Mouse (Mus musculus) liver, embryonic 14.5 days (tissue): Measurements from ENCODE around the gene Cmklr1. TPM values are rescaled to one million over a fixed set of nuclear protein-coding genes. Genes with fewer than 3 reads are reported as not detected.

ENCODE experiments used
- ATAC-seq: fragments of 200-750 bp; cut with Nextera tagmentation; 2 replicates; pipeline ENCODE4 v1.8.0; 2017; ENCODE audit warnings: moderate number of reproducible peaks, mild to moderate bottlenecking, moderate library complexity; ENCODE audit not compliant: insufficient read depth
- DNase-seq, 3 experiments: peaks; one replicate each; pipeline ENCODE4 v3.0.0-alpha.2; 2012 to 2013; ENCODE audit warnings: low read depth in 3 of 3, low spot score in 3 of 3
- H3K27ac ChIP-seq: fragments of 300-500 bp; sonication (generic); 2 replicates; pipeline ENCODE4 v1.5.1; 2014; ENCODE audit warnings: moderate library complexity, mild to moderate bottlenecking, control low read depth, inconsistent platforms
- H3K27me3 ChIP-seq: fragments of 300-500 bp; sonication (generic); 2 replicates; pipeline ENCODE4 v1.6.1; 2014; ENCODE audit warnings: mild to moderate bottlenecking, low read length, moderate library complexity; ENCODE audit not compliant: control insufficient read depth, insufficient read depth
- H3K36me3 ChIP-seq: fragments of 300-500 bp; sonication (generic); replicated peaks from 2 replicates; pipeline ENCODE4 v1.6.1; 2014; ENCODE audit warnings: low read depth; ENCODE audit not compliant: control insufficient read depth, insufficient read depth
- H3K4me1 ChIP-seq, 2 experiments: fragments of 200-500 bp in 1 of 2; fragments of 300-500 bp in 1 of 2; sonication (generic) in 1 of 2; replicated peaks; 2 replicates each; pipeline ENCODE4 v1.6.1; 2012 to 2014; ENCODE audit warnings: antibody characterized with exemption in 1 of 2, inconsistent platforms in 1 of 2, low read length in 1 of 2; ENCODE audit not compliant: control insufficient read depth in 2 of 2, insufficient read depth in 2 of 2
- H3K4me2 ChIP-seq: fragments of 300-500 bp; sonication (generic); 2 replicates; pipeline ENCODE4 v1.6.1; 2014; ENCODE audit warnings: low read depth, mild to moderate bottlenecking, control low read depth, moderate library complexity
- H3K4me3 ChIP-seq, 2 experiments: fragments of 200-500 bp in 1 of 2; fragments of 300-500 bp in 1 of 2; sonication (generic) in 1 of 2; 2 replicates each; pipeline ENCODE4 v1.5.1; 2012 to 2014; ENCODE audit warnings: low read depth in 2 of 2, low read length in 2 of 2, mild to moderate bottlenecking in 2 of 2, control low read depth in 1 of 2, inconsistent platforms in 1 of 2, moderate library complexity in 1 of 2; ENCODE audit not compliant: insufficient read depth in 1 of 2
- H3K9ac ChIP-seq: fragments of 300-500 bp; sonication (generic); replicated peaks from 2 replicates; pipeline ENCODE4 v1.6.1; 2014; ENCODE audit warnings: mild to moderate bottlenecking, control low read depth, moderate library complexity
- H3K9me3 ChIP-seq: fragments of 300-500 bp; sonication (generic); 2 replicates; pipeline ENCODE4 v1.6.1; 2016; ENCODE audit warnings: low read length, mixed read lengths; ENCODE audit not compliant: control insufficient read depth
- CTCF ChIP-seq: IDR thresholded peaks from 2 replicates; pipeline ENCODE4 v1.5.1; 2016; ENCODE audit warnings: antibody characterized with exemption, low read depth, control low read depth
- EP300 ChIP-seq: IDR thresholded peaks from 2 replicates; pipeline ENCODE4 v1.6.1; 2016; ENCODE audit warnings: antibody characterized with exemption, low read depth
- WGBS: fragments of 180-500 bp; shearing (Covaris S2); extraction: QIAGEN DNeasy Blood & Tissue Kit; methylation state at CpG from one replicate; pipeline ENCODE4 v1.1.7; 2014; ENCODE audit not compliant: insufficient replicate concordance; 5-methylcytosine and 5-hydroxymethylcytosine counted together
- polyA plus RNA-seq, 2 experiments: library from polyadenylated mRNA; depleted of rRNA in 1 of 2; stranded (reverse) in 1 of 2; unstranded in 1 of 2; fragments of >200 nt; fragmentation: Nextera tagmentation in 1 of 2; extraction: Ambion mirVana in 1 of 2; gene quantifications; 2 replicates each; pipeline versions ENCODE4 v1.2.1 to v1.2.3; 2012 to 2014

Gene Cmklr1
- polyA plus RNA-seq, 2 experiments: 1.4 to 1.5 TPM

- ATAC-seq: no peak
- H3K9me3 ChIP-seq: no peaks in the 10 kb centered on the region
- no peak for DNase-seq
- H3K36me3 ChIP-seq: no peaks in the 10 kb centered on the region
- TF ChIP-seq CTCF (no peak), EP300 (no peak)
- H3K27me3 ChIP-seq: no peaks in the 10 kb centered on the region
- no peak overlapping the region for H3K4me3 ChIP-seq
- H3K9ac ChIP-seq: no peak overlapping the region
- H3K27ac ChIP-seq: no peak overlapping the region
- 70% methylated on average over 6 of the region's 6 CpGs for WGBS
- H3K4me2 ChIP-seq: no peak overlapping the region
- H3K4me1 ChIP-seq: no peaks in the 10 kb centered on the region
Observed at GRCm38 (mm10) chr5:113578428-113578827, 71.8 kb downstream of the Cmklr1 start.

GRCm38 (mm10) chr5:113577555-113577954 lies 72.7 kb downstream of the Cmklr1 start:
- no peak overlapping the region for H3K9ac ChIP-seq
- H3K27ac ChIP-seq: no peak overlapping the region
- H3K27me3 ChIP-seq: no peaks in the 10 kb centered on the region
- H3K4me2 ChIP-seq: no peak overlapping the region
- 53% methylated on average over 7 of the region's 7 CpGs for WGBS
- no peak overlapping the region for H3K4me3 ChIP-seq
- ATAC-seq (no peak), DNase-seq (no peak)
- TF ChIP-seq EP300: no peak
- no peak for TF ChIP-seq CTCF
- no peaks in the 10 kb centered on the region for H3K36me3 ChIP-seq
- H3K9me3 ChIP-seq: no peaks in the 10 kb centered on the region
- H3K4me1 ChIP-seq: no peaks in the 10 kb centered on the region

- H3K27me3 ChIP-seq: no peaks in the 10 kb centered on the region
- no peak overlapping the region for H3K4me3 ChIP-seq
- no peak overlapping the region for H3K27ac ChIP-seq
- no peak overlapping the region for H3K4me2 ChIP-seq
- DNase-seq (no peak), ATAC-seq (no peak)
- 32% methylated on average over 7 of the region's 7 CpGs for WGBS
- H3K36me3 ChIP-seq: no peaks in the 10 kb centered on the region
- no peak overlapping the region for H3K9ac ChIP-seq
- H3K9me3 ChIP-seq: no peaks in the 10 kb centered on the region
- no peaks in the 10 kb centered on the region for H3K4me1 ChIP-seq
- TF ChIP-seq CTCF: no peak
- TF ChIP-seq EP300: no peak
Observed at GRCm38 (mm10) chr5:113570056-113570717, 80.0 kb downstream of the Cmklr1 start.

DNA sequence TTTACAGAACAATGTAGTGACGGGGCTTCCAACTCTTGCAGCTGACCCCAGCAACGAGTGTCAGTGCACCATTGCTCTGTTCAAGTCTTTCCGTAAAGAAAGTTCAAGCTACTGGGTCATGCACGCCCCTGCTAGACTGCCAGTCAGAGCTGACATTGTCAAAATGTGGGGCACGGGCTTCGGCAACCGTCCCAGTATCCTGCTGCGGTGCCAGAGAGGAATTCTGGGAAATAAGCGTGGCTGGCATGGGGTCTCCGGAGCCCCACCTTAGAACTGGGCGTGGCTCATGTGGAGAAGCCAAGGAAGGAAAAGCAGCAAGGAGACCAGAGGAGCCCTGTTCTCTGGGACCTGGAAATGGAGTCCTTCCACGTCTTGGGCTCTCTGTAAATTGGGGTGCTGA lies 84.4 kb downstream of the Cmklr1 start:
- WGBS: 58% methylated on average over 12 of the region's 12 CpGs
- Histone ChIP-seq H3K4me2 (no peak overlapping the region), H3K4me1 (no peaks in the 10 kb centered on the region), H3K4me3 (no peak overlapping the region), H3K9ac (no peak overlapping the region), H3K27me3 (no peaks in the 10 kb centered on the region), H3K27ac (no peak overlapping the region), H3K36me3 (no peaks in the 10 kb centered on the region), H3K9me3 (no peaks in the 10 kb centered on the region)
- DNase-seq (no peak), ATAC-seq (no peak)
- TF ChIP-seq CTCF: no peak
- no peak for TF ChIP-seq EP300

DNA sequence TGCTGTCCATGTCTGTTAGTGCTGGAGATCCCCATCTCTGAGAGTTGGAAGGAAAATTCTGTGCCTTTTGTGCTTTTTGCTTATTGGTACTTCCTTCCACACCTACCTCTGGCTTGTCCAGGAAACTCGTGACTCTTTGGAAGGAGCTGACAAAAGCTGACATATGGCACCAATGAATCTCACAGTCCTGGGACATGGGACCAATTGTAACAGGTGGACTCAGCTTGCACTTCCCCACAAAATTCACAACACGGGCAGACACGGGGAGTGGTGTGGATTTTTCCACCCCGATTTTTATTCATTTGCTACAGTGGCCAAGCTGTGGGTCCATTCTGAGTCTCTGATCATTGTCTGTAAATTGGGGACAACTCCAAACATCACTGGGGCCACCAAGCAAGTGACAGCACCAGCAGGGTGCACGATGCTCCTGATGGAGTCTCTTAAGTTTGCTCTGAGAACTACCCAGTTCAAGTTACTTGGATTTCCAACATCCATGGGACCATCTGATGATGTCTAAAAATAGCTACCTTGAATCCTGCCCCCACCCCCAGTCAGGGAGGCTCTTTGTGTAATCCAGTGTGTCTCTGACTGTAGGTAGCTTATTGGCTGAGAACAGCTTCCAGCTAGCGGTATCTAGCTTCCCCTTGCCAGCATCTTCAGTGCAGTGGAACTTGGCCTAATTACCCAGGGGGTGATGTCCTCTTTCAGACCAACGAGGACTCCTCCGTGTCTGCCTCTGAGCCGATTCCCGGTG lies 84.9 kb downstream of the Cmklr1 start:
- no peak for TF ChIP-seq EP300
- TF ChIP-seq CTCF: no peak
- WGBS: 60% methylated on average over 10 of the region's 10 CpGs
- no peaks in the 10 kb centered on the region for H3K9me3 ChIP-seq
- H3K4me3 ChIP-seq: no peak overlapping the region
- no peak overlapping the region for H3K4me2 ChIP-seq
- no peaks in the 10 kb centered on the region for H3K36me3 ChIP-seq
- H3K4me1 ChIP-seq: no peaks in the 10 kb centered on the region
- H3K9ac ChIP-seq: no peak overlapping the region
- H3K27ac ChIP-seq: no peak overlapping the region
- DNase-seq (no peak), ATAC-seq (no peak)
- no peaks in the 10 kb centered on the region for H3K27me3 ChIP-seq
